Mouse (Mus musculus): ENCODE data around the gene Cela3a. TPM values are rescaled to one million over a fixed set of nuclear protein-coding genes. Genes with fewer than 3 reads are reported as not detected.
"Not testable (repeated sequence)": the region's sequence is repeated elsewhere in the genome, so short reads cannot be mapped to it uniquely, and the experiment has no call there.

Gene Cela3a
- polyA plus RNA-seq, 1 experiment from 2014 or later = not detected

DNA sequence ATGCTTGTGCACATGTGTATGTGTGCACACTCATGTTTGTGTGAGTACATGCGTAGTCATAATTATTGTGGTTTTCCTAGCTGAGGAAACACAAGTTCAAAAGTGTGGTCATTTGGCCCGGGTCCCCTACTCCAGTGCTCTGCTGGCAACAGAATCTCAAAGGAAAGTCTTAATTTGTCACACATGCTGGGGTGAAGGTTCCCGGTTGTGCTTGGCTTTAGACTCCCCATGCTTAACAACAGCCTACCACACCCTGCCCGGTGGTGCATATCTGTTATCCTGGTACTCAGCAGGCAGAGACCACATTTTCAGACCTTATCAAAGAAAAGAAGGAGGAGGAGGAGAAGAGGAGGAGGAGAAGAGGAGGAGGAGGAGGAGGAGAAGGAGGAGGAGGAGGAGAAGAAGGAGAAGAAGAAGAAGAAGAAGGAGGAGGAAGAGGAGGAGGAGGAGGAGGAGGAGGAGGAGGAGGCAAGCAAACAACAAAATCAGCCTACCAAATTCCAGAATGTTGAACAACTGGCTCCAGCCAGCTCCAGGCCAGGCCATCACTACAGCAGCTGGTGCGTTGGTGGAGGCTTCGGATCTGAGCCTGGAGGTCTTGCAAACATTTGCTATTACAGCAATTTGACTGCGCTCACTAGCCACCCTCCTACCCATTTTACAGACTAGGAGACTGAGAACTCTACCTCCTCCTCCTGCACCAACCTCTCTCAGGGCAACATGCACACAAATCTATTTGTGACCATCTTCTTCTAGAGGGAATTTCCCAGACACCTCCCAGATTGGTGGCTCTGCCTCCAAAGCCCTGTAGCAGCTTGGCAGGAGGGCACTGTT, 38.0 kb upstream of the Cela3a start:
- ATAC-seq (replicated peaks) = no peak
- H3K9me3 ChIP-seq = no peaks in the 10 kb centered on the region

DNA sequence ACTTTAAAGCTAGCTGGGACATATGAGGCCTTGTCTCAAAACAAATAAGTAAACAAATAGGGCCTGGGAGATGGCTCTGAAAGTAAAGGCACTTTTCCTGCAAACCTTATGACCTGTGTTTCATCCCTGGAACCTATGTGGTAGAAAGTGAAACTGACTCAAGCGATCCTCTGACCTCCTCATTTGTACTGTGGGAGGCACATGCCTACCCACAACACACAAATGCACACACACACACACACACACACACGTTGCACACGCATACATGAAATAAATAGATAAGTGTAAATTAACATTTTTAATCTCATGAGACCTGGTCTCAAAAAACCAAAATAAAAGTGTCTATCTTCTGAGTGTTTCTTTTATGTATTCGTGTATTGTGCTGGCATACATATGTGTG, 36.3 kb upstream of the Cela3a start:
- Histone ChIP-seq H3K9me3 (no peaks in the 10 kb centered on the region), H3K27me3 (no peaks in the 10 kb centered on the region), H3K27ac (replicated peaks) (no peak overlapping the region), H3K4me3 (no peak overlapping the region), H3K9ac (replicated peaks) (no peak overlapping the region), H3K4me2 (replicated peaks) (no peak overlapping the region), H3K36me3 (no peaks in the 10 kb centered on the region), H3K4me1 (peaks cover 10% of the 10 kb centered on the region)
- no peak for ATAC-seq (replicated peaks)
- 93% methylated on average over 4 of the region's 4 CpGs for WGBS

More for the DNA sequence above, 38.0 kb upstream of the Cela3a start:
- no peak overlapping the region for H3K4me3 ChIP-seq
- H3K4me2 ChIP-seq (replicated peaks) = no peak overlapping the region
- H3K27me3 ChIP-seq = no peaks in the 10 kb centered on the region
- no peaks in the 10 kb centered on the region for H3K36me3 ChIP-seq
- WGBS = 80% methylated on average over 7 of the region's 7 CpGs
- H3K9ac ChIP-seq (replicated peaks) = 0 out of 2 replicates have a peak overlapping the region, but pooled peaks have one; percentile 13
- peaks cover 10% of the 10 kb centered on the region for H3K4me1 ChIP-seq
- peak overlapping the region; percentile 43 for H3K27ac ChIP-seq (replicated peaks)

DNA sequence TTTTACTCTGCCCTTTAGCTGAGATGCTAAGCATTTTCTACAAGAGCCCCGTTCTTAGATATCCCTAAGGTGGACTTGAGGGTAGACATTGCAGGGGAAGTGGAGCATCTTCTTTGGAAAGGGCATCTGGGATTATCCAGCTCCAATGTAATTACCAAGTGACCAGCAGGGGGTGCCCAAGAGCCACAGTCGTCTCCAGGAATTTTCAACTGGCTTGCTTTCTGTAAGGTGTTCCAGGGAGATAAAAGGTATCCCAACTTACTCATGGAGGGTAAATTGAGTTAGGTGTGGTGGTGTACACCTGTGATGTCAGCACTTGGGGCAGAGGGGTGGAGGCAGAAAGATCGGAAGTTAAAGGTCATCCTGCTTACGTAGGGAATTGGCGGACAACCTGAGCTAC, 34.0 kb upstream of the Cela3a start:
- no peak overlapping the region for H3K9ac ChIP-seq (replicated peaks)
- WGBS = 28% methylated on average over 5 of the region's 5 CpGs
- H3K27me3 ChIP-seq = no peaks in the 10 kb centered on the region
- H3K27ac ChIP-seq (replicated peaks) = no peak overlapping the region
- H3K4me2 ChIP-seq (replicated peaks) = no peak overlapping the region
- H3K4me3 ChIP-seq = no peak overlapping the region
- ATAC-seq (replicated peaks) = no peak
- H3K36me3 ChIP-seq = no peaks in the 10 kb centered on the region
- peaks cover 10% of the 10 kb centered on the region for H3K4me1 ChIP-seq
- no peaks in the 10 kb centered on the region for H3K9me3 ChIP-seq

DNA sequence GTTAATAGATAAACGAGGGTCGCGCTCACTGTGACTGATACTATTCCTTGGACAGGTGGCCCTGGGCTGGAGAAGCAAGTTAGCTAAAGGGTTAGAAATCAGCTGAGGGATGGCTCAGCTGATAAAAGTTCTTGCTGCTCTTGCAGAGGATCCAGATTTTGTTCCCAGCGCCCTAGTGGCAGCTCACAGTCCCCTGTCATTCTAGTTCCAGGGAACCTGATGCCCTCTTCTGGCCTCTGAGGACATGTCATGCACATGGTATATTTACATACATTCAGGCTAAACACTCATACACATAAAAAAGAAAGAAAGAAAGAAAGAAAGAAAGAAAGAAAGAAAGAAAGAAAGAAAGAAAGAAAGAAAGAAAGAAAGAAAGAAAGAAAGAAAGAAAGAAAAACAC, 31.7 kb upstream of the Cela3a start:
- no peaks in the 10 kb centered on the region for H3K36me3 ChIP-seq
- ATAC-seq (replicated peaks) = no peak
- H3K9me3 ChIP-seq = no peaks in the 10 kb centered on the region
- H3K27ac ChIP-seq (replicated peaks) = no peak overlapping the region
- no peaks in the 10 kb centered on the region for H3K4me1 ChIP-seq
- H3K9ac ChIP-seq (replicated peaks) = no peak overlapping the region
- H3K4me3 ChIP-seq = no peak overlapping the region
- no peak overlapping the region for H3K4me2 ChIP-seq (replicated peaks)
- 75% methylated on average over 4 of the region's 4 CpGs for WGBS
- H3K27me3 ChIP-seq = no peaks in the 10 kb centered on the region

DNA sequence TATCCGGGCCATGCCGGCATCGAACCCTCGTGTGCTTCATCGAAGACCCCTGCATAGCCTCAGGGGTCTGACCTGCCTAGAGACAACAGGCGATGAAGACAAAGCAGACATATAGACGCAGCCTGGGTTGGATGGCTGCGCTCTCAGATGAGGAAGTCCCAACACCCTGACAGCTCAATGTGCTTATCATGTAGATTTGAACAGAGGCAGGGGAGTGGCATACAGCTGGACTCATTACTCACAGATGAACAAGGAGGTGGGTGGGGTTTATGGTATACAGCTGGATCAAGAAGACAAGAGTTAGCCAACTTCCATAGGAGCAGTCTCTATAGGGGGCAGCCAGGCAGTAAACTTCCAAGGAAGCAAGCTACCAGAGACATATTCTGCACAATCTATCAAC, 29.3 kb upstream of the Cela3a start:
- H3K9me3 ChIP-seq = no peaks in the 10 kb centered on the region
- no peaks in the 10 kb centered on the region for H3K4me1 ChIP-seq
- WGBS = 91% methylated on average over 8 of the region's 8 CpGs
- H3K27ac ChIP-seq (replicated peaks) = no peak overlapping the region
- H3K27me3 ChIP-seq = no peaks in the 10 kb centered on the region
- no peak for ATAC-seq (replicated peaks)
- H3K36me3 ChIP-seq = no peaks in the 10 kb centered on the region
- H3K4me2 ChIP-seq (replicated peaks) = no peak overlapping the region
- H3K4me3 ChIP-seq = no peak overlapping the region
- H3K9ac ChIP-seq (replicated peaks) = no peak overlapping the region

DNA sequence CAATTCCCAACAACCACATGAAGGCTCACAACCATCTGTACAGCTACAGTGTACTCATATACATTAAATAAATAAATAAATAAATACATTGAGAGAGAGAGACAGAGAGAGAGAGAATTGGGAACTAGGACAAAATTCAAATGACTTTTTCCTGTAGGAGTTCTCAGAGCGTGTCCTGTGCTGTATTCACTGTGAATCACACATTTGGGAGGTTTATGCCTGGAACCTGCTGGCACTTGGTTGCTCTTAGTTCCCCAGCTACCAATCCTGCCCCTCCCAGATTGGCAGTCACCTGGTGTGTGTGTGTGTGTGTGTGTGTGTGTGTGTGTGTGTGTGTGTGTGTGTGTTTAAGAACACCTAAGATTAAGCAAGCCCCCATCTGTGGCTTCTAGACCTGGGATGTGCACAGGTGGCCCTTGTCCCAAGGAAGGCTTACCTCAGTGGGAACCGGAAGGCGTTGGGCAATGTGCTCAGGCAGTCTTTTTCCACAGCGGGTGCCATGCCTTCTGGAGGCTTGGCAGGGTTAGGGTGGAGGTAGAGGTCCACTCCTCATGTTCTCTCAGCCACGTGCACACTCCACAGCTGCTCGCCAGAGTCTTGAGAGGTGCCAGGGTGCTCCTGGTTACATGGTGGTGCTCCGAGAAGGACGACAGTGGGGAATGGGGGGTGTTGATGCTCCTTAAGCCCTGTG, 27.5 kb upstream of the Cela3a start:
- no peaks in the 10 kb centered on the region for H3K4me1 ChIP-seq
- WGBS = 90% methylated on average over 8 of the region's 8 CpGs

DNA sequence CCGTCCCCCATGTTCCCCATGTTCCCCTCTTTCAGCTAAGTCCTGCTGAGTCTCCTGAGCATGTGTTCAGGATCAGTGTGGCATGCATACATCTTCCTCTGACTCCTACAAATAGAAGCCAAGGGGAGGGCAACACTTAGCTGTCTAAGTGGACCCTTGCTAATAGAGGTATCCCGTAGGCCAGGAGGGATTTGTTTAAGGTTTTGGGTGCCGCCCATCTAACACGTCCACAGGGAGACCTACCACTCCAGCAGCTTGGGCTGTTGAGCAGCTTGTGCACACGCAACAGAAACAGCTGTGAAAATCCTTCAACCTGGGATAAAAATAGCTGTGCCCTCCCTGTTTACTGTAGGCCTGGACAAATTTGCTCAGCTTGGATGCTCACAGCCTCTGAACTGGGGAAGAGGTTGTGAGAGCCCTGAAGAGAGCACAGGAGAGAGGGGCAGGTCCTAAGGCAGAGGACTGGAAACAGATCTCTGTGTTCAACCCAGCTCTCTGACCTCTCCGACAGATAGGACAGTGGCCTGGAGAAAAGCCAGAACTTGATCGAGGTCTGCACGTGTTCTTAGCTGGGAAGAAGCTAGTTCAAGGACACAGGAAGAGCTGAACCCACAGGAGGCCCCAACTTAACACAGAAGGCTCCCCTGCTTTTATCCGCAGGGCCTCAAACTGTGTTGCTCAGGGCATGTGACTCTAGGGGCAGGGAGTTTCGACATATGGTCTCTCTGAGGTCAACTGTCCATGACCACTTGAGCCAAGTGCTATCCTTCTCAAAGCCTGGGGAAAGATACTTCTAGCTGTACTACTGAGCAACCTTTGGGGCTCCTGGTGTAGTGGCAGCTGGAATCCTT, 23.3 kb upstream of the Cela3a start:
- H3K27ac ChIP-seq (replicated peaks); H3K9ac ChIP-seq (replicated peaks); H3K9me3 ChIP-seq; H3K4me2 ChIP-seq (replicated peaks); H3K27me3 ChIP-seq; H3K4me3 ChIP-seq; ATAC-seq (replicated peaks); H3K4me1 ChIP-seq; H3K36me3 ChIP-seq: not testable (repeated sequence)
- 79% methylated on average over 10 of the region's 10 CpGs for WGBS

More for the DNA sequence above, 27.5 kb upstream of the Cela3a start:
- Histone ChIP-seq H3K9ac (replicated peaks) (no peak overlapping the region), H3K4me2 (replicated peaks) (no peak overlapping the region), H3K27me3 (no peaks in the 10 kb centered on the region), H3K9me3 (no peaks in the 10 kb centered on the region), H3K36me3 (no peaks in the 10 kb centered on the region), H3K4me3 (no peak overlapping the region), H3K27ac (replicated peaks) (no peak overlapping the region)
- ATAC-seq (replicated peaks) = no peak

DNA sequence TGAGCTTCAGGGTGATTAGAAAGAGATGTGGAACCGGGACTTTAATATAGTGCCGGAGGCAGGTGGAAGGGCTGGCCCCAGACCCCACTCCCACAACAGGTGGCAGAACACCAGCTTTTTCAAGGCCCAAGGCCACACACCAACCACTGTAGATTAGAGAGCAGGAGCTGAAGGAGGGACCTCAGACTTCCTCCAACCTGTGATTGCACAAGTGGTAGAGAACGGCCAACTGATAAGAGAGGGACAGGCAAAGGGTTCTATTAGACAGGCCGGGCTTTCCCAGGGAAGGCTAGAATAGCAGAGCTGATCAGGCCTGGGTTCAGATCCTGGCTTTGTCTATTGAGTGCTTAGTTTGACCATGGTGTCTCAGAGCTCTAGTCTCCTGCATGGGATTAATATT, 20.9 kb upstream of the Cela3a start, which contains the start of gene Cela3b:
Gene Cela3b, minus strand, starts transcription at position 39 of the 400 bp plus-strand sequence.
- Histone ChIP-seq H3K4me3 (no peak within 1 kb of the TSS), H3K4me2 (replicated peaks) (no peak within 1 kb of the TSS), H3K27ac (replicated peaks) (no peak within 1 kb of the TSS), H3K27me3 (no peaks in the 10 kb centered on the region), H3K36me3 (no peaks in the 10 kb centered on the region), H3K4me1 (no peaks in the 10 kb centered on the region), H3K9me3 (no peaks in the 10 kb centered on the region), H3K9ac (replicated peaks) (no peak within 1 kb of the TSS)
- WGBS = 98% methylated on average over 4 of the region's 4 CpGs
- no peak for ATAC-seq (replicated peaks)

DNA sequence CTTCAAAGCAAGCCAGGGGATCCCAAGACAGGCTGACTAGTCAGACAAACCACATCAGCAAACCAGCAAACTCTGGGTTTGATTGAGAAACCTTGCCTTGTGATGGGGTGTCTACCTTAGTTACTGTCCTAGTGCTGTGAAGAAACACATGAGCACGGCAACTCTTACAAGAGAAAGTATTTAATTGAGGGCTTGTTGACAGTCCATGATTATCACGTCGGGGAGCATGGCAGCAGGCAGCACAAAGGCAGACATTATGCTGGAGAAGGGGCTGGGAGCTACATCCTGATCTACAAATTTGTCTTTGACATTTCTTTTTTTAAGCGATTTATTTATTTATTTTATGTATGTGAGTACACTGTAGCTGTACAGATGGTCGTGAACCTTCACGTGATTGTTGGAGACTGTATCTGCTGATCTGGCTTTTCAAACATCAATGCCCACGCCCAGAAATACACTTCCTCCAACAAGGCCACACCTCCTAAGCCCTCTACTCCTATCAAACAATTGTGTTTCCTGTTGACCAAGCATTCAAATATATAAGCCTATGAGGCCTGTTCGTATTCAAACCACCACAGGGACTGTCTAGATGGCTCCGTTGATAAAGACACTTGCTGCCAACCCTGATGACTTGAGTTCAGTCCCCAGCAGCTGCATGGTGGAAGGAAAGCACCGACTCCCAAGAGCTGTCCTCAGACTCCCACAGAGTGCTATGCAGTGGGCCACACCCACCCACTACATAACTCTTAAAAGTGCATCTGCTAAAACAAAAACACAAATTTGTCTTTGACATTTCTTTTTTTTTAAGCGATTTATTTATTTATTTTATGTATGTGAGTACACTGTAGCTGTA, 8.3 kb upstream of the Cela3a start:
- Histone ChIP-seq H3K36me3 (no peaks in the 10 kb centered on the region), H3K27ac (replicated peaks) (no peak overlapping the region), H3K4me2 (replicated peaks) (no peak overlapping the region), H3K27me3 (no peaks in the 10 kb centered on the region), H3K4me1 (no peaks in the 10 kb centered on the region), H3K9me3 (no peaks in the 10 kb centered on the region), H3K9ac (replicated peaks) (no peak overlapping the region), H3K4me3 (no peak overlapping the region)
- 75% methylated on average over 11 of the region's 11 CpGs for WGBS
- ATAC-seq (replicated peaks) = no peak; the same call in 1 of the 2 replicates

DNA sequence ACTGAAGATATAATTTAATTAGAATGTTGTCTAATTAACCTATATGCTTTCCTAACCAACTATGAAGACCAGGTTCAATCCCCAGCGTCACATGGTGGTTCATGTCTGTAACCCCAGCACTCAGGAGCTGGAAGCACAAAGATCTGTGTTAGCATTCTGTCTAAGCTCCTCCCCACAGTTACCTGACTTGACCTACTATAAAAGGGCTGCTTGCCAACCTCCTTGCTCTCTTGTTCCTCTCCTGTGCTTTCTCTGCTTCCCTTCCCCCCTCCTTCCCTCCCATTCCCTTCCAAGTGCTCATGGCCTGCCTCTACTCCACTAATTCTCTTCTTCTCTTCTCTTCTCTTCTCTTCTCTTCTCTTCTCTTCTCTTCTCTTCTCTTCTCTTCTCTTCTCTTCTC, 5.3 kb upstream of the Cela3a start:
- Histone ChIP-seq H3K27ac (replicated peaks) (no peak overlapping the region), H3K36me3 (no peaks in the 10 kb centered on the region), H3K4me1 (no peaks in the 10 kb centered on the region), H3K4me3 (no peak overlapping the region), H3K9ac (replicated peaks) (no peak overlapping the region), H3K4me2 (replicated peaks) (no peak overlapping the region), H3K27me3 (no peaks in the 10 kb centered on the region), H3K9me3 (no peaks in the 10 kb centered on the region)
- no peak for ATAC-seq (replicated peaks)
- WGBS = 74% methylated on average over 1 of the region's 1 CpGs

DNA sequence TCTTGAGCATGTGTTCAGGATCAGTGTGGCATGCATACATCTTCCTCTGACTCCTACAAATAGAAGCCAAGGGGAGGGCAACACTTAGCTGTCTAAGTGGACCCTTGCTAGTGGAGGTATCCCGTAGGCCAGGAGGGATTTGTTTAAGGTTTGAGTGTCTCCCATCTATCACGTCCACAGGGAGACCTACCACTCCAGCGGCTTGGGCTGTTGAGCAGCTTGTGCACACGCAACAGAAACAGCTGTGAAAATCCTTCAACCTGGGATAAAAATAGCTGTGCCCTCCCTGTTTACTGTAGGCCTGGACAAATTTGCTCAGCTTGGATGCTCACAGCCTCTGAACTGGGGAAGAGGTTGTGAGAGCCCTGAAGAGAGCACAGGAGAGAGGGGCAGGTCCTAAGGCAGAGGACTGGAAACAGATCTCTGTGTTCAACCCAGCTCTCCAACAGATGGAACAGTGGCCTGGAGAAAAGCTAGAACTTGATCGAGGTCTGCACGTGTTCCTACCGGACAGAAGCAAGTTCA, 2.7 kb upstream of the Cela3a start:
- H3K4me3 ChIP-seq; H3K36me3 ChIP-seq; ATAC-seq (replicated peaks); H3K27ac ChIP-seq (replicated peaks); H3K27me3 ChIP-seq; H3K4me1 ChIP-seq; H3K9ac ChIP-seq (replicated peaks); H3K4me2 ChIP-seq (replicated peaks); H3K9me3 ChIP-seq: not testable (repeated sequence)
- 91% methylated on average over 7 of the region's 7 CpGs for WGBS
